Mouse (Mus musculus): ENCODE measurements at regions not wholly inside any gene's neighbourhood (a gene's known extent, or its start where the extent isn't known, plus 50 kb on each side); places are given as distances from the start of the nearest gene placed in this dataset.

DNA sequence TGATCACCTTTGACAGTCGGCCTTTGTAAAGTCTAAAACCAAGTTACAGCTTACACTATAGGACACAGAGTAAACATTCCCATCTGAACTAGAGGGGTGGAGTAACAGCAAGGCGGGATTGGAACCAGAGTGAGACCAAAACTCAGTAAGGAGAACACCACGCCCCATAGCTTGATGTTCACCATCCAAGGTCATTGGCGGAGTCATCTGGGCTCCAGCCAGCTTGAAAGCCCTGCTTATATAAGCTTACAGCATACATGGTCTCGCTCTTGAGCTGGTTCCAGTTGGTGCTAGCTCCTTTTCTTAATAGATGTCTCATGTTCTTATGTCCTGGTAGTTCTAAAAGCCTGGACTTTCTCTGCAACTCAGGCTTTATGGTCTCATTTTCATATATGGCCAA is 236.4 kb upstream of the Gm21798 start:
- Histone ChIP-seq H3K4me3 (ENCODE audit: control insufficient read depth in 1 of 2, insufficient read depth in 1 of 2, low read depth in 2 of 2, low read length in 2 of 2) (no peak overlapping the region), H3K79me2 (ENCODE audit: control insufficient read depth, insufficient read depth, low read length, poor library complexity) (no peaks in the 10 kb centered on the region), H3K9me3 (replicated peaks; ENCODE audit: insufficient read depth, low read length) (no peaks in the 10 kb centered on the region), H3K36me3 (ENCODE audit: control insufficient read depth in 1 of 2, insufficient read depth in 2 of 2, low read length in 2 of 2) (no peaks in the 10 kb centered on the region), H3K27me3 (ENCODE audit: control insufficient read depth in 1 of 2, insufficient read depth in 2 of 2, low read length in 2 of 2) (no peaks in the 10 kb centered on the region; a peak in 1 of 4 replicates), H3K4me1 (ENCODE audit: control insufficient read depth in 1 of 2, insufficient read depth in 2 of 2, low read length in 2 of 2) (no peaks in the 10 kb centered on the region), H3K27ac (ENCODE audit: control insufficient read depth, low read depth, low read length) (no peak overlapping the region), H3K9ac (ENCODE audit: control insufficient read depth, low read depth, low read length, poor library complexity, severe bottlenecking) (no peak overlapping the region)
- no peak for TF ChIP-seq ZC3H11A (IDR thresholded peaks at IDR 0.05; ENCODE audit: low read depth, low read length)
- TF ChIP-seq BHLHE40 (IDR thresholded peaks at IDR 0.05; ENCODE audit: borderline replicate concordance, low read depth, low read length): no peak
- no peak for TF ChIP-seq ETS1 (IDR thresholded peaks at IDR 0.05; ENCODE audit: low read depth, low read length)
- no peak for TF ChIP-seq MYC (IDR thresholded peaks at IDR 0.05; ENCODE audit: low read depth, low read length)
- no peak for TF ChIP-seq POLR2A (IDR thresholded peaks at IDR 0.05; ENCODE audit: control insufficient read depth in 1 of 2, insufficient read depth in 1 of 2, low read depth in 1 of 2, low read length in 2 of 2, poor library complexity in 1 of 2)
- no peak for TF ChIP-seq EP300 (IDR thresholded peaks at IDR 0.05; ENCODE audit: low read depth in 1 of 2, low read length in 2 of 2)
- no peak for TF ChIP-seq MAFK (IDR thresholded peaks at IDR 0.05; ENCODE audit: borderline replicate concordance, low read depth, low read length)
- TF ChIP-seq POLR2AphosphoS5 (IDR thresholded peaks at IDR 0.05; ENCODE audit: borderline replicate concordance, low read depth, low read length): no peak
- no peak for TF ChIP-seq USF1 (IDR thresholded peaks at IDR 0.05; ENCODE audit: low read depth, low read length)
- no peak for TF ChIP-seq SIN3A (IDR thresholded peaks at IDR 0.05; ENCODE audit: low read length)
- TF ChIP-seq RCOR1 (IDR thresholded peaks at IDR 0.05; ENCODE audit: low read depth, low read length): no peak
- no peak for TF ChIP-seq USF2 (IDR thresholded peaks at IDR 0.05; ENCODE audit: borderline replicate concordance in 1 of 2, insufficient read depth in 1 of 2, low read depth in 1 of 2, low read length in 2 of 2)
- no peak for TF ChIP-seq CHD2 (IDR thresholded peaks at IDR 0.05; ENCODE audit: low read length)
- TF ChIP-seq JUND (IDR thresholded peaks at IDR 0.05; ENCODE audit: low read depth, low read length): no peak
- TF ChIP-seq TAL1 (IDR thresholded peaks at IDR 0.05; ENCODE audit: low read length): no peak
- no peak for TF ChIP-seq UBTF (IDR thresholded peaks at IDR 0.05; ENCODE audit: borderline replicate concordance, insufficient read depth, low read depth, low read length)
- no peak for DNase-seq (ENCODE audit: low read depth, low spot score)

DNA sequence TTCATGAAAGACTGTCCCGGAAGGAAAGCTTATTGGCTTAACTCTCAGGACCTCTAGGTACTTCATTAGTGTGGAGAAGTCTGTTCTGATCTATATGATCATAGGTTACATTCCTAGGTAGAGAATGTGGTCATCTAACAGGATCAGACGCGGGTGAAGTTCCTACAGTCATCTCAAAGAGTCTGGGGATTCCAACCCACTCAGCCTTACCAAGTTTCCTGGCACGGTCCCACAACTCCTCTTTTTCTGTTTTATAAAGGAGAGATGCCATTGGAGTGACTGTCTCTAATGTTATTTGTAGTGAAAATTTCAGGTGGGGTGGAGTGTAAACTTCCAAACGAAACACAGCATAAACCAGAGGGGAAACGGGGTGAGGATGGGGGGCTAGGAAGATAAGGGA is 233.4 kb upstream of the Gm21798 start:
- H3K27me3 ChIP-seq (ENCODE audit: control insufficient read depth in 1 of 2, insufficient read depth in 2 of 2, low read length in 2 of 2): no peaks in the 10 kb centered on the region
- no peaks in the 10 kb centered on the region for H3K79me2 ChIP-seq (ENCODE audit: control insufficient read depth, insufficient read depth, low read length, poor library complexity)
- H3K9me3 ChIP-seq (replicated peaks; ENCODE audit: insufficient read depth, low read length): no peaks in the 10 kb centered on the region
- DNase-seq (ENCODE audit: low read depth, low spot score): no peak
- H3K4me1 ChIP-seq (ENCODE audit: control insufficient read depth in 1 of 2, insufficient read depth in 2 of 2, low read length in 2 of 2): no peaks in the 10 kb centered on the region
- H3K27ac ChIP-seq (ENCODE audit: control insufficient read depth, low read depth, low read length): no peak overlapping the region
- H3K36me3 ChIP-seq (ENCODE audit: control insufficient read depth in 1 of 2, insufficient read depth in 2 of 2, low read length in 2 of 2): no peaks in the 10 kb centered on the region
- TF ChIP-seq CHD1 (IDR thresholded peaks at IDR 0.05; ENCODE audit: low read depth, low read length) (no peak), RAD21 (IDR thresholded peaks at IDR 0.05; ENCODE audit: low read depth, low read length) (no peak), MEF2A (IDR thresholded peaks at IDR 0.05; ENCODE audit: extremely low read depth, insufficient replicate concordance, low read depth, low read length, poor library complexity, severe bottlenecking) (no peak), TAL1 (IDR thresholded peaks at IDR 0.05; ENCODE audit: low read length) (no peak), TBP (IDR thresholded peaks at IDR 0.05; ENCODE audit: low read depth, low read length) (no peak), USF1 (IDR thresholded peaks at IDR 0.05; ENCODE audit: low read depth, low read length) (no peak), E2F4 (IDR thresholded peaks at IDR 0.05; ENCODE audit: borderline replicate concordance, low read depth, low read length) (no peak), ZMIZ1 (IDR thresholded peaks at IDR 0.05; ENCODE audit: low read depth, low read length) (no peak), POLR2AphosphoS5 (IDR thresholded peaks at IDR 0.05; ENCODE audit: borderline replicate concordance, low read depth, low read length) (no peak), GATA1 (IDR thresholded peaks at IDR 0.05; ENCODE audit: low read depth, low read length) (no peak)
- no peak overlapping the region for H3K4me3 ChIP-seq (ENCODE audit: control insufficient read depth in 1 of 2, insufficient read depth in 1 of 2, low read depth in 2 of 2, low read length in 2 of 2)
- no peak overlapping the region for H3K9ac ChIP-seq (ENCODE audit: control insufficient read depth, low read depth, low read length, poor library complexity, severe bottlenecking)

Data from MEL (cell line).